Mouse (Mus musculus): ENCODE data around the gene Glis2. TPM values are rescaled to one million over a fixed set of nuclear protein-coding genes. Genes with fewer than 3 reads are reported as not detected.

Glis2 gene
- polyA plus RNA-seq, 1 experiment, result 0.01 TPM

DNA sequence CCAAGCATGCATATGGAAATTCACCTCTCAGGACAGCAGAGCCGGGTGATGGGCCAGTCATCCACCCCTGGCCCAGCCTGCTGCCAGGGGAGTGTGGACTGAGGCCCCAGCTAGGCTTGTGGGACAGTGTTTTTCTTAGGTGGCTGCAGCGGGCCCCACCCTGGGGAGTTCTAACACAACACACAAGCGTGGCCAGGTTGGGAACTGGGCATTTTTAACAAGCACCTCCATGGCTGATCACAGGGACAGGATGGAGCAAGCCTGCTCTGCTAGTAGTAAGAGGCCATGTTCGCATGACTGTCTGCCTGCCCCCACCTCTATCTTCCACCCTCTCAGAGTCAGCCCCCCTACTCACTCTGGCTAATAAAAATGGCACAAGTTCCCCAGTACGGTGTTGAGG, 3.5 kb downstream of the Glis2 start:
- peaks cover 47% of the 10 kb centered on the region for H3K27me3 ChIP-seq (ENCODE audit: control insufficient read depth)
- TF ChIP-seq GATA1 (IDR thresholded peaks at IDR 0.05; ENCODE audit: low read length) (no peak), TAL1 (IDR thresholded peaks at IDR 0.05; ENCODE audit: low read length) (no peak)
- H3K36me3 ChIP-seq (ENCODE audit: control insufficient read depth), result no peaks in the 10 kb centered on the region
- H3K9me3 ChIP-seq (ENCODE audit: control insufficient read depth, low read length), result peaks cover 3% of the 10 kb centered on the region; the same call in 1 of the 2 replicates
- H3K4me1 ChIP-seq (ENCODE audit: control insufficient read depth), result peaks cover 21% of the 10 kb centered on the region
- H3K4me3 ChIP-seq (replicated peaks), result no peak overlapping the region

DNA sequence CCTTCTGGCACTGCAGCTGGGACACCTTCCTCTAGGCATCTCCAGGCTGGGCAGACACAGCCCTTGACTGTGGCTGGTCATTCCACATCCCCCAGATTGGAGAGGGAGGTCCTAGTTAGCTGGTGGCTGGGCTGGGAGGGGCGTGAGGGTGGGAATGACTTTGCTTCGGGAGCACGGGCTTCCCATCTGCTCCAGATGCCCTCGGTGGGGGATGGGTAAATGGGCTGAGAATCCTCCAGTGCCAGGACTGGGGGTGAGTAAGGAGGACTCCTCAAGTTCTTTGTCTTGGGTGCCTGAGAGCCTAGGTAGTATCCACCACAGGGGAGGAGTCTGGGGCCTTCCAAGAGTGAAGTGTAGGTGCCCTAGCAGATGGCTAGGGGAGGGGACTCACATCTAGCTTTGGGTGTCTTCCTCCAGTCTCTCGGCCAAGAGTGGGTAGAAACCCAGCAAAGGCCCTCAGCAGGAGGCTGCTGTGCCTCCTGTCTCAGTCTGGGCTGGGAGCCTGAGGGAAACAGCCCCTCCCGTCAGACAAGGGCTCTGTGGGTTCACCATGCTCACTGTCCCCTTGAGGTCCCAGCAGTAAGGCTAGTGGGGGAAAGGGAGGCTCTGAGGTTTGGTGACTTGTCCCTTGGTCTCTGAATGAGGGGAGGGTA, 4.5 kb downstream of the Glis2 start:
- Histone ChIP-seq H3K36me3 (ENCODE audit: control insufficient read depth) (no peaks in the 10 kb centered on the region), H3K4me1 (ENCODE audit: control insufficient read depth) (peaks cover 19% of the 10 kb centered on the region), H3K9me3 (ENCODE audit: control insufficient read depth, low read length) (peaks cover 3% of the 10 kb centered on the region; the same call in 1 of the 2 replicates), H3K27me3 (ENCODE audit: control insufficient read depth) (peaks cover 37% of the 10 kb centered on the region), H3K4me3 (replicated peaks) (no peak overlapping the region)
- TF ChIP-seq GATA1 (IDR thresholded peaks at IDR 0.05; ENCODE audit: low read length), result no peak

DNA sequence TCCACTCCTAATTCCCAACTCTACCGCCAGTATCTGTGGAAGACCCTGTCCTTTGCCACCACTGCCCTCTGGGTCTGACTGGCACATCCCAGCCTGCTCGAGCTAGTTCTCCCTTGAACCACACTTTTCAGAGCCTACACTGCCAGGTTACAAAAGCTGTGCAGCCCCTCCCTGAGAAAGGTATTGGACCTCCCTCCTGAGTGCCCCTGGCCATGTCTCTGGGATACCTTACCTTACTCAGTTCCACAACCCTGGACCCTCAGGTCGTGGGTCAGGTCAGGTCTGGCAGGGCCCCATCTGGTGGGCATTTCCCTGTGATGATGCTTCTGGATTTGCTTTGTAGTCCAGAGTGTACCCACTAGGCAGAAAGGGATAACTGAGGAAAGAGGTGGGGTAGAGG, 5.1 kb downstream of the Glis2 start:
- TF ChIP-seq GATA1 (IDR thresholded peaks at IDR 0.05; ENCODE audit: low read length) (no peak), TAL1 (IDR thresholded peaks at IDR 0.05; ENCODE audit: low read length) (no peak)
- H3K9me3 ChIP-seq (ENCODE audit: control insufficient read depth, low read length), result peaks cover 3% of the 10 kb centered on the region; the same call in 1 of the 2 replicates
- H3K4me3 ChIP-seq (replicated peaks), result no peak overlapping the region
- H3K27me3 ChIP-seq (ENCODE audit: control insufficient read depth), result peaks cover 31% of the 10 kb centered on the region
- no peaks in the 10 kb centered on the region for H3K36me3 ChIP-seq (ENCODE audit: control insufficient read depth)
- H3K4me1 ChIP-seq (ENCODE audit: control insufficient read depth), result peaks cover 19% of the 10 kb centered on the region

DNA sequence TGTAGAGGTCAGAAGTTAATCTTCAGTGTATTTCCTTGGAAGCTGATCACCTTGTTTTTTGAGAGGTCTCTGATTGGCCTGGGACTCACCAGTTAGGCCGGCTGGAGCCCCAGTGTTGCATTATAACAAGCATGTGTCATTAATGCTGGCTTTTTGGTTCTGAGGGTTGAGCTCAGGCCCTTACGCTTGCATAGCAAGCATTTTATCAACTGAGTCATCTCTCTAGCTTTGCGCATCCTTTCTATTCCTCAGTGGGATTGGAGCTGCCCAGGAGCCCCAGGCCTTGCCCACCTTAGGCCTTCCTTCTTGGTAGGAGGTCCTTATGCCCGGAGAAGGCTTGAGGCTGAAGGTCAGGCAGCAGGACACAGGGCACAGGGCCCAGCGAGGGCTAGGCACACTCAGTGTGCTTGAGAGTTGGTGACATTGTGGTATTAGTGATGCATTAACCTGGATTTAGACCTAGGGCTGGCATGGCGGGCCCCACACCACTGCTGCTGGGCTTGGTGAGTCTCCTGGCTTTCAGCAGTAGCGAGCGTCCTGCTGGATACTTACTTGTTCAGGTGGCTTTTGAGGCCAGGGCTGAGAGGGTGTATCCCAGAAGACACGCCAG, 6.3 kb downstream of the Glis2 start:
- TF ChIP-seq GATA1 (IDR thresholded peaks at IDR 0.05; ENCODE audit: low read length) (no peak), TAL1 (IDR thresholded peaks at IDR 0.05; ENCODE audit: low read length) (no peak)
- Histone ChIP-seq H3K4me1 (ENCODE audit: control insufficient read depth) (peaks cover 19% of the 10 kb centered on the region), H3K36me3 (ENCODE audit: control insufficient read depth) (no peaks in the 10 kb centered on the region), H3K9me3 (ENCODE audit: control insufficient read depth, low read length) (no peaks in the 10 kb centered on the region), H3K4me3 (replicated peaks) (no peak overlapping the region), H3K27me3 (ENCODE audit: control insufficient read depth) (peaks cover 19% of the 10 kb centered on the region)

DNA sequence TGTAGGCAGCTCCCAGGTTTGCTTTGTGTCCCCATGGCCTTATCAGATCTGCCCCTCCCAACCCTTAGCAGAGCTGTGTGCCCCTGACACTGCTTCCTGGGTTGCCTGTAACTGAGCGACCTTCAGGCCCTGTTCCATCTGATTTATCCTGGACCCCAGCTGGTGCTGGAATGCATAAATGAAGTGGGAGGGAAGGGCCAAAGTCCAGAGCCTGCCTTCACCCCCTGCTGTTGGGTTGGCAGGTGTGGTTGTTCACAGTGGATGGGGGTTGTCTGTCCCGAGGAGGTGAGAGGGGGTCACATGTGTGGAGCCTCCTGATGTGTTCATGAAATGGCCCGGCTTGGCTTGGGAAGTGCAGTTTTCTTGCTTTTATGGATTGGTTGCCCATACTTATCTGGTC, 7.7 kb downstream of the Glis2 start:
- H3K9me3 ChIP-seq (ENCODE audit: control insufficient read depth, low read length), result no peaks in the 10 kb centered on the region
- peaks cover 26% of the 10 kb centered on the region for H3K4me1 ChIP-seq (ENCODE audit: control insufficient read depth)
- H3K36me3 ChIP-seq (ENCODE audit: control insufficient read depth), result no peaks in the 10 kb centered on the region
- no peak overlapping the region for H3K4me3 ChIP-seq (replicated peaks)
- TF ChIP-seq GATA1 (IDR thresholded peaks at IDR 0.05; ENCODE audit: low read length), result no peak
- no peak for TF ChIP-seq TAL1 (IDR thresholded peaks at IDR 0.05; ENCODE audit: low read length)
- peaks cover 6% of the 10 kb centered on the region for H3K27me3 ChIP-seq (ENCODE audit: control insufficient read depth)

DNA sequence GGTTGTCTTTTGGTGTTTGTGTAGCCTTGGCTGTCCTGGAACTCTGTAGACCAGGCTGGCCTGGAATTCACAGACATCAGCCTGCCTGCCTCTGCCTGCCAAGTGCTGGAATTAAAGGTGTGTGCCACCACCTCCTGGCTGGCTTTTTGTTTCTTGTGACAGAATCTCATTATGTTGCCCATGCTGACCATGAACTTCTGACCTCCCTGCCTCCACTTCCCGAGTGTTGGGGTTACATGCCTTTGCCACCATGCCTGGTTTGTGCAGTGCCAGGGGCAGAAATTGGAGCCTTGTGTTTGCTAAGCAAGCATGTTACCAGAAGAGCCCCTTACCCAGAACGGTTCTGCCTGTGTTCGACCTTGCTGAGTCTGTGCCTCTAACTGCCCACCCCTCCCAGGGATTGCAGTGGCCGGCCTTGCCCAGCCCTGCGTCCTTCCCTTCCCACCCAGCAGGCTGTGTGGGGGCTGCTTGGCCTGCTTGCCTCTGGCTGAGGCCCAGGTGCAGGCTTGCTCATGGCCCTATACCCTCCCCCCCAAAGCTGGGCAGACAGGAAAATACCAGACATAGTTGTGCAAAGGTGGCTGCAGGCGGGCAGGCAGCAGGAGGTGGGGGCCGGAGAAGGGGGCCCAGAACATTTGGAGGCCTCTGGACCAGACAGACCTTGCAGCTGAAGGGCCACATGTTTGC, 8.4 kb downstream of the Glis2 start:
- H3K9me3 ChIP-seq (ENCODE audit: control insufficient read depth, low read length), result no peaks in the 10 kb centered on the region
- no peaks in the 10 kb centered on the region for H3K36me3 ChIP-seq (ENCODE audit: control insufficient read depth)
- peaks cover 28% of the 10 kb centered on the region for H3K4me1 ChIP-seq (ENCODE audit: control insufficient read depth)
- TF ChIP-seq TAL1 (IDR thresholded peaks at IDR 0.05; ENCODE audit: low read length) (no peak), GATA1 (IDR thresholded peaks at IDR 0.05; ENCODE audit: low read length) (no peak)
- no peak overlapping the region for H3K4me3 ChIP-seq (replicated peaks)
- H3K27me3 ChIP-seq (ENCODE audit: control insufficient read depth), result no peaks in the 10 kb centered on the region; the same call in 1 of the 2 replicates

DNA sequence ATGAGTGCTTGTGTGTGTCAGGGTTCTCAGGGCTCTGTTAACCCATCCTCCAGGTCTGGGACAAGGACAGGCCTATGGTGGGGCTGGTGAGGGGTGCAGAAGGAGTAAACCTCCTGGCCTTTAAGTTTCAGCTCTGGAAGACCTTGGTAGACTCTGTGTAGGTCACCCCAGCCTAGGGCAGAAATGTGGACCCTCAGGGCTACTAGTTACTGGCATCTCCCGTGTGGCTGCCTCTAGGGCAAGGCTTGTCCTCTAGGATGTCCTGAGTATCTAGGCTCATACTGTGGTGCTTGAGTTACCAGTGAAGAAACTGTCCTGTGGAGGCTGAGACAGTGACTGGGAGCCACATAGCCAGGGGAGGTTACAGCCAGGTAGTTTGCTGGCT, 8.9 kb downstream of the Glis2 start:
- peaks cover 28% of the 10 kb centered on the region for H3K4me1 ChIP-seq (ENCODE audit: control insufficient read depth)
- no peaks in the 10 kb centered on the region for H3K9me3 ChIP-seq (ENCODE audit: control insufficient read depth, low read length)
- H3K36me3 ChIP-seq (ENCODE audit: control insufficient read depth), result no peaks in the 10 kb centered on the region
- no peak for TF ChIP-seq GATA1 (IDR thresholded peaks at IDR 0.05; ENCODE audit: low read length)
- TF ChIP-seq TAL1 (IDR thresholded peaks at IDR 0.05; ENCODE audit: low read length), result no peak
- H3K27me3 ChIP-seq (ENCODE audit: control insufficient read depth), result no peaks in the 10 kb centered on the region; the same call in 1 of the 2 replicates
- no peak overlapping the region for H3K4me3 ChIP-seq (replicated peaks)

DNA sequence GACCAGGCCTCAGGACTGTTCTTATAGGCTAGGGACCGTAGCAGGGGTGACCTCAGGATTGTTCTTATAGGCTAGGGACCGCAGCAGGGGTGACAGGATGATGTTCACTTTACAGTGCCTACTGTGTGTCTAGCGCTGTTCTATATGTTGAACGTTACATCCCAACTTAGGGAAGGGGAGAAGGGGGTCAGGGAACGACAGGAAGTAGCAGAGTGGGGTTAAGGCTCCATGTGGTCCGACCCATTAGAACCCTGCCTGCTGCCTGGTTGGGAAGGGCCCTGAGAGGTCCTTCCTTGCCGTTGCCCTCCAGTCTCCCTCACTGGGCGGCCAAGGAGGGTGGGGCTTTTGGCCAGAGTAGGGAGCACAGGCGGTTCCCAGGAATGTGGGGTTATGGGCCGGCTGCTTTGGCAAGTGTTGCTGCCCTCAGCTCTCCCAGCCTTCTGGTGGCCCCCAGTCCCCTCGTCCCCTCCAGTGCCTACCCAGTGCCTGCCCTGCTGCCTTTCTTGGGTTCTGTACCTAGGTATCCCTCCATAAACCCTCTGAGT, 9.9 kb downstream of the Glis2 start:
- no peak overlapping the region for H3K4me3 ChIP-seq (replicated peaks)
- peaks cover 28% of the 10 kb centered on the region for H3K4me1 ChIP-seq (ENCODE audit: control insufficient read depth)
- no peaks in the 10 kb centered on the region for H3K36me3 ChIP-seq (ENCODE audit: control insufficient read depth)
- H3K27me3 ChIP-seq (ENCODE audit: control insufficient read depth), result no peaks in the 10 kb centered on the region
- no peaks in the 10 kb centered on the region for H3K9me3 ChIP-seq (ENCODE audit: control insufficient read depth, low read length)
- TF ChIP-seq TAL1 (IDR thresholded peaks at IDR 0.05; ENCODE audit: low read length) (no peak), GATA1 (IDR thresholded peaks at IDR 0.05; ENCODE audit: low read length) (no peak)

DNA sequence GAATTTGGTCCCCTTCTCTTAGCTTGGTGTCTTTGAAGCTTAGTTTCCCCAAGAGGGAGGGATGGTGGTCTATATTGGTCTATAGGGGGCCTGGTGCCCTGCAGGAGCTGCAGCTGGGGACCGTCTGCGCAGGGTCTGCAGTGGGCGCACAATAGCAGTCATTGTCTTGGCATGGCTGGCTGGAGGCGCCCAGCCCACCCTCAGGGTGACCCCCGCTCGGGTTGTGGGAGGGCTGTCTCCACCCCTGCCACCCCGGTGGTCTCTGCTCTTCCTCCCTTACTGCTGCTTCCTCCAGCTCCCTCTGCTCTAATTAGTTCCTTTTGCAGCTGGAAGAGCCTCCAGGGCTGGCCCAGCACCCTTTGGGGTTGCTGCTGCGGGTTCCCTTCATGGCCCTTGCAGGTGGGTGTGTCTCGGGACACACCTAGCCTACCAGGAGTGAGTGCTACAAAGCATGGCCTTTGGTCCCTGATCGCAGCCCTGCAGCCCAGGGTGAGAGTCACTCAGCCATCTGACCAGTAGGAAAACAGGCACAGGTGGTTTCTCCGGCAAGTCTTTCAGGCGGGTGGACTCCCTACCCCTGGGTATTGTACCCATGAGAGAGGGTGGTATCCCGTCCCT, 11.1 kb downstream of the Glis2 start:
- TF ChIP-seq GATA1 (IDR thresholded peaks at IDR 0.05; ENCODE audit: low read length) (no peak), TAL1 (IDR thresholded peaks at IDR 0.05; ENCODE audit: low read length) (no peak)
- peaks cover 28% of the 10 kb centered on the region for H3K4me1 ChIP-seq (ENCODE audit: control insufficient read depth)
- no peaks in the 10 kb centered on the region; the same call in 1 of the 2 replicates for H3K36me3 ChIP-seq (ENCODE audit: control insufficient read depth)
- no peak overlapping the region for H3K4me3 ChIP-seq (replicated peaks)
- no peaks in the 10 kb centered on the region for H3K9me3 ChIP-seq (ENCODE audit: control insufficient read depth, low read length)
- H3K27me3 ChIP-seq (ENCODE audit: control insufficient read depth), result no peaks in the 10 kb centered on the region
